Mouse (Mus musculus): Measurements from ENCODE around the gene Gm45062. TPM values are rescaled to one million over a fixed set of nuclear protein-coding genes. Genes with fewer than 3 reads are reported as not detected.

Gm45062 gene
- polyA plus RNA-seq, 1 experiment from 2014 or later = 15.9 TPM

DNA sequence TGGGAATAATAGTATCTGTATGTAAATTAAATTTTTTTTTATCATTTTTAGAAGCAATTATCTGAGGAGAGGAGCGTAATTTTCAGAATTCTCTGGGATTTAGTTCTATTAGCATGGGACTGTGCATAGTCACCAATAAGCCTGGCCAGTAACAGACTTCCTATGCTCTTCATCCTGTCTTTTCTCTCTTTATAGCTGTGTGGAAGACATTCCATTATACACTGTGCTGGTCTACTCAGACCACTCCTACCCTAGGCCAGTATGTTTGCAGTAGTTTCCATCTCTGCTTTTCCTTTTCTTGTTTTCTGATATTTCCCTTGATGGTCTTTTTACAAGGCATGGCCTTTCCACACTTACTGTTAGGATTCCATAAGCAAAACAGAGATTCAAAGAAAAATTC, 74.1 kb downstream of the Gm45062 start:
- Histone ChIP-seq H3K4me3 (no peak overlapping the region), H3K4me2 (no peak overlapping the region), H3K27me3 (no peaks in the 10 kb centered on the region), H3K9me3 (no peaks in the 10 kb centered on the region), H3K9ac (no peak overlapping the region), H3K4me1 (replicated peaks) (no peaks in the 10 kb centered on the region), H3K27ac (replicated peaks) (no peak overlapping the region), H3K36me3 (no peaks in the 10 kb centered on the region)
- 94% methylated on average over 1 of the region's 1 CpGs for WGBS
- no peak for ATAC-seq (ENCODE audit: low read depth)

DNA sequence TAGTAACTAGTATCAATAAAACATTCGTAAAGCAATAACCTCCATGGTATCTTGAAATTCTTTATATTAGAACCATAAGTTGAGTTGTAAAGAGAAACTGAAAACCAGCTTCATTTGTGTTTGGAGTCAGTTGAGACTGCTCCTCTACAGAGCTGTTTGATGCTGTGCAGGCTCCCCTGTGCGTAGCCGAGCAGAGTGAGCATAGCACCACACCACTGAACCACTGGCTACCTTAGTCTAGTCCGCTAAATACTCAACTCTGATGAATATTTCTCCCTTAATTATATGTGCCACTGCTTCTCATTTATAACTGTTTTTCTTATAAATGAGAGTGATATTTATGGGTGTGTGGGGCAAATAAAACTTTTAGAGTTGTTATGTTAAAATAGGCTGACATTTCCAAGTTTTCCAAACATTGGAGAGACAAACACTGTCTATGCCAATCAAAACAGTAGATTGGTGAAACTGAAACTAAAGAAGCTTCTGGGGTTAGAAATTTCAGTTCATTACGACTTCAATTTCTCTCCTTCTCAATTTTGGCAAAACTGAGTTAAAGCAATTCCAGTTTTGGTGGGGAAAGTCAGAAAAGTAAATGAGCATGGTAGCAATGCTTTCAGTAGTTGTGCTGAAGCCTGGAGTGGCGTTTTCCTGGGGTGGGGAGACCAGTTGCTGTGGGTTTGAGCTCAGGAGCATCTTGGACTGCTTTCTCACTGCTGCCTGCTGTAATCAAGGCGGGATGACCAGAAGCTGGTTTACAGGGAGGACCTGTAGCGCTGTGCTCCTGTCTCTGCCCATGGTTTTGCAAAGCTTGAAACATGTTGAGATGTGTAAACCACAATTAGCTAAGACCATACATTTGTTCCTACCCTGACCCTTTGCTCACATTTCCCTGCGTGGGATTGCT, 77.5 kb downstream of the Gm45062 start:
- Histone ChIP-seq H3K27ac (replicated peaks) (no peak overlapping the region), H3K36me3 (no peaks in the 10 kb centered on the region)
- no peak for ATAC-seq (ENCODE audit: low read depth)

DNA sequence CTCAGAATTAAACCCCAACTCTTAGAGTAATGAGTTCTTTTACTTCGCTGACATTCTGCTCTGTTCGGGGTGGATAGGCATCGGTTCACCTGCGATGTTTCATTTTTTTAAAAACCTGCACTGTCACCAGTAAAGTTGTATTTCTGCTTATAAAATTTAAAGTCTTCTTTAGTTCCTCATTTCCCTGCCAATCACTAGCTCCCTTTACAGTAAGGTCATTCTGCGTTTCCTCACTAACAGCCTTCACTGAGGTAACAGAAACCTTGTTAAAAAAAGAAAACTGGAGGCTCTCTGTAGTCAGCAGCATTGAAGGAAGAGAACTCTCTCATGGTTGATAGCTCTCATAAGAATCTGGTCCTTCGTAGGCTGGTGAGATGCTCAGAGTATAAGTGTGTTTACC, 80.2 kb downstream of the Gm45062 start:
- ATAC-seq (ENCODE audit: low read depth) = no peak
- WGBS = 89% methylated on average over 6 of the region's 6 CpGs
- no peaks in the 10 kb centered on the region for H3K36me3 ChIP-seq

More for the DNA sequence above, 77.5 kb downstream of the Gm45062 start:
- H3K4me2 ChIP-seq = no peak overlapping the region
- H3K27me3 ChIP-seq = no peaks in the 10 kb centered on the region
- no peak overlapping the region for H3K4me3 ChIP-seq
- H3K4me1 ChIP-seq (replicated peaks) = no peaks in the 10 kb centered on the region
- H3K9ac ChIP-seq = no peak overlapping the region
- 84% methylated on average over 9 of the region's 9 CpGs for WGBS
- H3K9me3 ChIP-seq = no peaks in the 10 kb centered on the region

GRCm38 (mm10) chr6:8343271-8343670, 84.0 kb downstream of the Gm45062 start:
- no peaks in the 10 kb centered on the region for H3K4me1 ChIP-seq (replicated peaks)

More for the DNA sequence above, 80.2 kb downstream of the Gm45062 start:
- H3K27ac ChIP-seq (replicated peaks) = no peak overlapping the region
- no peaks in the 10 kb centered on the region for H3K4me1 ChIP-seq (replicated peaks)
- H3K4me3 ChIP-seq = no peak overlapping the region
- H3K4me2 ChIP-seq = no peak overlapping the region
- H3K9ac ChIP-seq = no peak overlapping the region
- no peaks in the 10 kb centered on the region for H3K27me3 ChIP-seq
- no peaks in the 10 kb centered on the region for H3K9me3 ChIP-seq

DNA sequence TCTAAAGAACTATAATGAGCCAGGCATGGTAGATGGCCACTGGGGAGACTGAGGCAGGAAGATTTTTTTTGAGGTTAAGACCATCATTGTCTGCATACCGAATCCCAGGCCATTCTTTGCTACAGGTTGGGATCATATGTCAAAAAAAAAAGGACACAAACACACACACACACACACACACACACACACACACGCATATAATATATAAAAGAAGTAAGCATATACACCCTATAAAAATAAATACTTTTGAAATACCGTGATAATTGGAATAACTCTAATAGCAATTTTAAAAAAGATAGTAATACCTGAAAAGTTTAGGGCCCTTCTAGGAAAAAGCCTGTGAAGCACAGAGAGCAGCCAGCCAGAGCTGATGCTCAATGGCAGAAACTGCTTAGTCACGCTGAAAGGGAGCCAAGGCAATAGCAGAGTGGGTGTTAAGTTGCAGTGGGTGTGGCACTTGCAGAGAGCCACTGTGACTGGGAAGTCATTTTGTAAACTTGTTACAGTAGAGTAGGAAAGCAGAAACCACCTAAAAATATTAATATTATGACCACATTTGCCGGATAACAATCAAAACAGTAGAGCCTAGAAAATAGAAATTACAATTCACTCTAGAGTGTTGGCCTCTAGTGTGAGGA, 86.1 kb downstream of the Gm45062 start:
- no peak for ATAC-seq (ENCODE audit: low read depth)
- Histone ChIP-seq H3K9ac (no peak overlapping the region), H3K27ac (replicated peaks) (no peak overlapping the region), H3K4me1 (replicated peaks) (no peaks in the 10 kb centered on the region; the same call in 1 of the 2 replicates), H3K4me2 (no peak overlapping the region), H3K9me3 (no peaks in the 10 kb centered on the region), H3K4me3 (no peak overlapping the region), H3K36me3 (no peaks in the 10 kb centered on the region), H3K27me3 (no peaks in the 10 kb centered on the region)
- 77% methylated on average over 5 of the region's 5 CpGs for WGBS

More at GRCm38 (mm10) chr6:8343271-8343670, 84.0 kb downstream of the Gm45062 start:
- Histone ChIP-seq H3K27me3 (no peaks in the 10 kb centered on the region), H3K4me3 (no peak overlapping the region), H3K4me2 (no peak overlapping the region), H3K27ac (replicated peaks) (no peak overlapping the region), H3K9ac (no peak overlapping the region), H3K9me3 (no peaks in the 10 kb centered on the region), H3K36me3 (no peaks in the 10 kb centered on the region)
- 94% methylated on average over 4 of the region's 4 CpGs for WGBS
- no peak for ATAC-seq (ENCODE audit: low read depth)

DNA sequence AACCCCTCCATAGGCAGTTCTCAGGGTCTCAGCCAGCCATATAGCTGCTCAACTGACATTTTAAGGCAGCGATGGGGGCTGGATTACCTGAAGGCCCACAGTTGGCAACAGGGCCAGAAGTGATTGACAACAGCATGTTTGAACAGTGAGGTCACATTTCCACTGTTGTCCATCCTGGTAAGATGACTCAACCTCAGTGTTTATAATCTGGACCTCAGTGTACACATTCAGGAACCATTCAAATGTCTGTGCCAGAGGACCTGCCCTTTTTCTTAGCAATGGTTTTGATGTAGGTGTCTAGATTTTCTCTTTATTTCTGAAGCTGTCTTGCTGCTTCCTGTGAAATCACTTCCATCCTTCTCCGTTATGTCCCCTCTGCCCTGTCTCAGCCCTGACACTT, 87.9 kb downstream of the Gm45062 start:
- 87% methylated on average over 2 of the region's 2 CpGs for WGBS
- Histone ChIP-seq H3K4me3 (no peak overlapping the region), H3K27ac (replicated peaks) (no peak overlapping the region), H3K4me2 (no peak overlapping the region), H3K9ac (no peak overlapping the region), H3K9me3 (no peaks in the 10 kb centered on the region), H3K27me3 (no peaks in the 10 kb centered on the region), H3K4me1 (replicated peaks) (peaks cover 8% of the 10 kb centered on the region), H3K36me3 (no peaks in the 10 kb centered on the region)
- ATAC-seq (ENCODE audit: low read depth) = no peak

- no peak overlapping the region for H3K4me3 ChIP-seq
- no peak overlapping the region for H3K4me2 ChIP-seq
- no peak overlapping the region for H3K9ac ChIP-seq
- H3K9me3 ChIP-seq = no peaks in the 10 kb centered on the region
- H3K4me1 ChIP-seq (replicated peaks) = peaks cover 20% of the 10 kb centered on the region
- ATAC-seq (ENCODE audit: low read depth) = no peak
- no peaks in the 10 kb centered on the region for H3K36me3 ChIP-seq
- no peaks in the 10 kb centered on the region for H3K27me3 ChIP-seq
- WGBS = 89% methylated on average over 1 of the region's 1 CpGs
- no peak overlapping the region for H3K27ac ChIP-seq (replicated peaks)
Observed at GRCm38 (mm10) chr6:8348344-8348743, 89.1 kb downstream of the Gm45062 start.

DNA sequence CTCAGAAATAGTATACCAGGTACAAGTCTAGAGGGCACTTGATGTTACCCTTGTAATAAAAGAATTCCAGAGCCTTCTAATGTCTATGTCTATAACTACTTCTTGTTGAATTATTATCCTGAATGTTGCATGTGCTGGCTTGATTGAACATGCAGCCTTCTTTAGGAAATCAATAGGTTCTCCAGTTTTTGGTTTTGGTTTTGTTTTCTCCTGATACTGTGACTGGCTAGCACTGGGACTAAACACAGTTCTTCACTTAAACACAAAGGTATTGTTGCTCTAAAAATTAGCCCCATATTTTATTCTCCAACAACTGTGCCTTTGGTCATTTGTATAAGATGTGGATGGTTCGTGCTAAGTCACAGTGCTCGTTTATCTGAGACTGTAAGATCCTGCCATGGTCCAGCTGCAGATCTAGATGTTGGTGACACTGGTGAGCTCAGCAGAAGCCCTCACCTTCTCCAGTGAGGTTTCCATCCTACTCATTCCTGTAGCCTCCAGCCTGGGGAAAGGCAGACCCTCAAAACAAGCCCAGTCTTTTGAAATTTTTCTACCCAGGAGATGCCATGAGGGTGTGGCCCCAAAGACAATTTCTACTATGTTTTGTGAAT, 89.9 kb downstream of the Gm45062 start:
- no peak overlapping the region for H3K27ac ChIP-seq (replicated peaks)
- H3K4me2 ChIP-seq = no peak overlapping the region
- no peaks in the 10 kb centered on the region for H3K27me3 ChIP-seq
- WGBS = 86% methylated on average over 2 of the region's 2 CpGs
- H3K36me3 ChIP-seq = no peaks in the 10 kb centered on the region
- no peak overlapping the region for H3K4me3 ChIP-seq
- no peak for ATAC-seq (ENCODE audit: low read depth)
- H3K9me3 ChIP-seq = no peaks in the 10 kb centered on the region
- peaks cover 28% of the 10 kb centered on the region for H3K4me1 ChIP-seq (replicated peaks)
- no peak overlapping the region for H3K9ac ChIP-seq

GRCm38 (mm10) chr6:8351507-8351906, 92.3 kb downstream of the Gm45062 start:
- H3K36me3 ChIP-seq = no peaks in the 10 kb centered on the region
- ATAC-seq (ENCODE audit: low read depth) = no peak
- H3K4me2 ChIP-seq = no peak overlapping the region
- H3K4me3 ChIP-seq = no peak overlapping the region
- no peaks in the 10 kb centered on the region for H3K27me3 ChIP-seq
- H3K9ac ChIP-seq = no peak overlapping the region
- peaks cover 37% of the 10 kb centered on the region for H3K4me1 ChIP-seq (replicated peaks)
- WGBS = 78% methylated on average over 2 of the region's 2 CpGs
- H3K27ac ChIP-seq (replicated peaks) = 0 out of 2 replicates have a peak overlapping the region, but pooled peaks have one; percentile 13
- H3K9me3 ChIP-seq = no peaks in the 10 kb centered on the region

DNA sequence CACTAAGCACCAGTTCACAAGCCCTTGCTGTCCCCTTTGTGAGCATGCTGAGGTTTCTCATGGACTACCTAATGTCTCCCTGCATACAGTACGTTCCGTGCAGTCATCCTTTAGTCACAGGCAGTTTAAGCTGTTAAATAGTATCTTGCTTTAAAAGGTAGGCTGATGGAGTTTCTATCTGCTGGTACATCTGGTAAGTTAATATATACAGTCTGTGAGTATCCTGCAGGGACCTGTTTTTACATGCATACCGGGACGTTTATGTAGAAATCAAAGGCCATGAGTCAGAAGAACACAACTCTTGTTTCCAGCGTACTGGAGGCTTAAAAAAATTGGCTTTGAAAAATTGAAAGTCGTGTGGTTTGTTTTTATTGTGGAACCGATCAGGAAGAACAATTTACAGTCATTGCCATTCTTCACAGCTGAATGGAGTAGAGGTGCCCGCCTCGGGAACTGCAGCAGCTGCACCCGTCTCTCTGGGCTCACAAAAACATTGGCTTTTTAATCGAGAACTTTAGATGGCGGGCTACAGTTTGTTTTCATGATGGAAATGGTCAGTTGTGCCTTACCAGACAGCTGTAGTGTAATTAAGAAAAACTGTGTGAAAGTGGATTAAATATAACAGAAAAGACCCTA, 93.4 kb downstream of the Gm45062 start:
- ATAC-seq (ENCODE audit: low read depth) = peak; percentile 85
- Histone ChIP-seq H3K36me3 (no peaks in the 10 kb centered on the region), H3K27ac (replicated peaks) (peak overlapping the region; percentile 75), H3K4me3 (peak overlapping the region; percentile 2; the same call in 1 of the 2 replicates), H3K4me1 (replicated peaks) (peaks cover 37% of the 10 kb centered on the region), H3K27me3 (no peaks in the 10 kb centered on the region), H3K4me2 (peak overlapping the region; percentile 47), H3K9me3 (no peaks in the 10 kb centered on the region), H3K9ac (peak overlapping the region; percentile 47)
- WGBS = 10% methylated on average over 12 of the region's 12 CpGs

DNA sequence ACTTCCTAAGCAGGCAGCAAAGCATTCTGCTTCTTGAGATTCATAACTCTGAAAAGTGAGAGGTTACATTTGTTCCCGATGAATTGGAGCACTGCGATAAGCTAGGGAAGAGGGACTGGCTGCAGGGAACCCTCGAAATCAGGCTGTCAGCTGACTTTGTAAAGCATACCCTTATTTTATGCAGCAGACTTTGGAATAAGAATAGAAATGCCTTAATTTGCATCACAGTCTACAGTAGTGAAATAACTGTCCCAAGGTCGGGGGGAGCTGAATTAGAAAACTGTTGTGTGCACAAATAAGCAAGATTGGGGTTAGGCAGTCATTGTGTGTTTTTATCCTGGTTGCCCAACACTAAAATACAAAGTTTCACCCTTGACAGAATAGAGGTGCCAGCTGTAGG, 94.2 kb downstream of the Gm45062 start:
- H3K27ac ChIP-seq (replicated peaks) = peak overlapping the region; percentile 75
- ATAC-seq (ENCODE audit: low read depth) = no peak
- no peak overlapping the region for H3K9ac ChIP-seq
- peaks cover 37% of the 10 kb centered on the region for H3K4me1 ChIP-seq (replicated peaks)
- H3K4me3 ChIP-seq = no peak overlapping the region
- no peaks in the 10 kb centered on the region for H3K36me3 ChIP-seq
- H3K9me3 ChIP-seq = no peaks in the 10 kb centered on the region
- 35% methylated on average over 4 of the region's 4 CpGs for WGBS
- peak overlapping the region; percentile 47 for H3K4me2 ChIP-seq
- H3K27me3 ChIP-seq = no peaks in the 10 kb centered on the region

DNA sequence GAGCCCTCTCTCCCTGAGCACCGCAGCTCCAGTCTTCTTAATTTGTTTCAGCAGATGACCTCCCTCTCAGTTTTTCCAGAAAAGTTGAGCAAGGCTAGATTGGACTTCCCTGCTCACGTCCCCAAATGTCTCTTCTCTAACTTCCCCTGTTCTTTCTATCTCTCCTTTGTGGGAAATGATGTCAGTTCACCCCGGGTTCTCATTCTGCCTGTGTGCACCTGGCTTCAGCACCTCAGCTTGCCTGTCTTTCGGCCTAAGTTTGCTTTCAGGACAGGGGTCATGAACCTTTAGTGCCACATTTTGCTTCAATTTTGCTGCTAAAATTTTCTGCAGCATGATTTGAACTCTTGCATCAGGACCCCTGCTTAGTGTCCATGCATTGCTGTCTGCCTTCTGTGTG, 95.6 kb downstream of the Gm45062 start:
- 80% methylated on average over 4 of the region's 4 CpGs for WGBS
- Histone ChIP-seq H3K36me3 (no peaks in the 10 kb centered on the region), H3K4me3 (no peak overlapping the region), H3K27ac (replicated peaks) (0 out of 2 replicates have a peak overlapping the region, but pooled peaks have one; percentile 75), H3K4me2 (no peak overlapping the region), H3K4me1 (replicated peaks) (peaks cover 37% of the 10 kb centered on the region), H3K27me3 (no peaks in the 10 kb centered on the region), H3K9me3 (no peaks in the 10 kb centered on the region), H3K9ac (no peak overlapping the region)
- no peak for ATAC-seq (ENCODE audit: low read depth)
